Mouse (Mus musculus) CH12.LX (cell line): ENCODE measurements around the gene Trpc7. TPM values are rescaled to one million over a fixed set of nuclear protein-coding genes. Genes with fewer than 3 reads are reported as not detected.

Source experiments
- DNase-seq: peaks from one replicate; pipeline ENCODE4 v3.0.0-alpha.2; 2013; ENCODE audit errors: extremely low read depth
- H3K27ac ChIP-seq: 2 replicates; pipeline ENCODE4 v1.5.1; 2012; ENCODE audit warnings: low read depth, mild to moderate bottlenecking, control low read depth, moderate library complexity; ENCODE audit not compliant: insufficient read depth
- H3K27me3 ChIP-seq: replicated peaks from 2 replicates; pipeline ENCODE3; 2012; ENCODE audit warnings: inconsistent platforms
- H3K36me3 ChIP-seq, 2 experiments: replicated peaks in 1 of 2; 2 replicates each; pipeline versions ENCODE3 to v1.6.1; 2012; ENCODE audit warnings: inconsistent platforms in 1 of 2, low read length in 1 of 2, mild to moderate bottlenecking in 1 of 2, mixed read lengths in 1 of 2, moderate library complexity in 1 of 2; ENCODE audit not compliant: control insufficient read depth in 1 of 2, insufficient read depth in 1 of 2
- H3K4me1 ChIP-seq, 2 experiments: 2 replicates each; pipeline ENCODE4 v1.6.1; 2012; ENCODE audit warnings: inconsistent platforms in 1 of 2, moderate library complexity in 1 of 2; ENCODE audit not compliant: insufficient read depth in 2 of 2, control insufficient read depth in 1 of 2
- H3K4me2 ChIP-seq: 2 replicates; pipeline ENCODE4 v1.6.1; 2012; ENCODE audit warnings: low read depth, mild to moderate bottlenecking, control low read depth; ENCODE audit not compliant: poor library complexity, insufficient read depth, severe bottlenecking
- H3K4me3 ChIP-seq, 3 experiments: fragments of 150-350 bp in 1 of 3; sonication (generic) in 1 of 3; replicated peaks in 1 of 3; 2 replicates each; pipeline versions ENCODE3 to v1.5.1; 2011 to 2012; ENCODE audit warnings: low read depth in 2 of 3, low read length in 2 of 3, mild to moderate bottlenecking in 2 of 3, moderate library complexity in 2 of 3, control low read depth in 1 of 3, improper control_type of control experiment in 1 of 3, inconsistent platforms in 1 of 3, mixed read lengths in 1 of 3; ENCODE audit not compliant: poor library complexity in 1 of 3
- H3K79me2 ChIP-seq: replicated peaks from 2 replicates; pipeline ENCODE4 v1.6.1; 2012; ENCODE audit warnings: mild to moderate bottlenecking, moderate library complexity; ENCODE audit not compliant: control insufficient read depth, poor library complexity, insufficient read depth, severe bottlenecking; ENCODE audit errors: extremely low read depth
- H3K9ac ChIP-seq: 2 replicates; pipeline ENCODE4 v1.6.1; 2012; ENCODE audit warnings: low read depth, mild to moderate bottlenecking, control low read depth, moderate library complexity; ENCODE audit not compliant: insufficient read depth
- H3K9me3 ChIP-seq: replicated peaks from 2 replicates; pipeline ENCODE3; 2012; ENCODE audit warnings: low read length, inconsistent platforms, mixed read lengths
- CHD1 ChIP-seq: IDR thresholded peaks from 2 replicates; pipeline ENCODE4 v1.6.1; 2012; ENCODE audit warnings: low read depth, low read length, improper control_type of control experiment, inconsistent platforms
- CHD2 ChIP-seq: IDR thresholded peaks from 2 replicates; pipeline ENCODE4 v1.6.1; 2011; ENCODE audit warnings: low read length, improper control_type of control experiment
- CTCF ChIP-seq, 2 experiments: IDR thresholded peaks in 1 of 2; conservative IDR thresholded peaks in 1 of 2; 2 replicates each; pipeline ENCODE4 v1.5.1; 2011 to 2012; ENCODE audit warnings: low read depth in 2 of 2, low read length in 2 of 2, improper control_type of control experiment in 1 of 2, inconsistent platforms in 1 of 2, mild to moderate bottlenecking in 1 of 2, moderate library complexity in 1 of 2
- ELF1 ChIP-seq: IDR thresholded peaks from 2 replicates; pipeline ENCODE4 v1.6.1; 2014; ENCODE audit warnings: low read depth, mild to moderate bottlenecking, inconsistent platforms, low read length, improper control_type of control experiment
- ETS1 ChIP-seq: conservative IDR thresholded peaks from 2 replicates; pipeline ENCODE4 v1.6.1; 2012; ENCODE audit warnings: low read depth, mild to moderate bottlenecking, inconsistent platforms, low read length, improper control_type of control experiment, moderate library complexity
- HCFC1 ChIP-seq: IDR thresholded peaks from 2 replicates; pipeline ENCODE4 v1.6.1; 2012; ENCODE audit warnings: low read depth, mild to moderate bottlenecking, inconsistent platforms, low read length, improper control_type of control experiment
- JUND ChIP-seq: conservative IDR thresholded peaks from 2 replicates; pipeline ENCODE4 v1.6.1; 2011; ENCODE audit warnings: low read depth, low read length, improper control_type of control experiment
- KAT2A ChIP-seq: IDR thresholded peaks from 2 replicates; pipeline ENCODE4 v1.6.1; 2012; ENCODE audit warnings: low read length, improper control_type of control experiment, inconsistent platforms; ENCODE audit not compliant: insufficient replicate concordance
- MAX ChIP-seq: IDR thresholded peaks from 2 replicates; pipeline ENCODE4 v1.6.1; 2011; ENCODE audit warnings: low read length, improper control_type of control experiment
- PAX5 ChIP-seq: IDR thresholded peaks from 2 replicates; pipeline ENCODE4 v1.6.1; 2012; ENCODE audit warnings: low read length, inconsistent platforms, mixed read lengths
- RCOR1 ChIP-seq: conservative IDR thresholded peaks from 2 replicates; pipeline ENCODE4 v1.6.1; 2012; ENCODE audit warnings: low read depth, mild to moderate bottlenecking, inconsistent platforms, low read length, improper control_type of control experiment
- SIN3A ChIP-seq: IDR thresholded peaks from 2 replicates; pipeline ENCODE4 v1.6.1; 2012; ENCODE audit warnings: low read length, improper control_type of control experiment, inconsistent platforms
- SMC3 ChIP-seq: IDR thresholded peaks from 2 replicates; pipeline ENCODE4 v1.6.1; 2011; ENCODE audit warnings: low read depth, low read length, improper control_type of control experiment
- USF1 ChIP-seq: IDR thresholded peaks from 2 replicates; pipeline ENCODE4 v1.6.1; 2014; ENCODE audit warnings: low read depth, mild to moderate bottlenecking, inconsistent platforms, low read length, improper control_type of control experiment
- USF2 ChIP-seq: conservative IDR thresholded peaks from 2 replicates; pipeline ENCODE4 v1.6.1; 2011; ENCODE audit warnings: low read depth, low read length, improper control_type of control experiment
- ZKSCAN1 ChIP-seq: IDR thresholded peaks from 2 replicates; pipeline ENCODE4 v1.6.1; 2012; ENCODE audit warnings: low read depth, inconsistent platforms, low read length, improper control_type of control experiment, borderline replicate concordance
- dilution Hi-C: fragments of 300-500 bp; cut with MboI; formaldehyde crosslinking; loops from 2 replicates; pipeline ENCODE4 v1.14.3; 2020; ENCODE audit warnings: low sequenced_read_pairs; ENCODE audit not compliant: extremely low pct_unique_long_range_greater_than_20kb, extremely low pct_ligation_motif_present
- in situ Hi-C: fragments of 300-500 bp; cut with MboI; formaldehyde crosslinking; loops from 3 replicates; pipeline ENCODE4 v1.14.3; 2019; ENCODE audit warnings: low sequenced_read_pairs, low pct_ligation_motif_present, low pct_unique_long_range_greater_than_20kb, mixed read lengths
- polyA plus RNA-seq: library from polyadenylated mRNA; unstranded; fragments of >175 nt; gene quantifications from 2 replicates; pipeline ENCODE4 v1.2.1, GENCODE M21; 2012; ENCODE audit warnings: low read depth; ENCODE audit not compliant: insufficient read length
- total RNA-seq, 2 experiments: library from RNA; depleted of rRNA; stranded (reverse); fragments of 300-350 nt in 1 of 2; fragments of >200 nt in 1 of 2; gene quantifications; 2 replicates each; pipeline ENCODE4 v1.2.3; 2012 to 2014

Trpc7 gene
- total and polyA plus RNA-seq, 3 experiments, result not detected

GRCm38 (mm10) chr13:56782621-56783020, 113.2 kb downstream of the Trpc7 start:
- peaks cover 68% of the 10 kb centered on the region for H3K27me3 ChIP-seq
- H3K4me1 ChIP-seq, result no peaks in the 10 kb centered on the region
- H3K27ac ChIP-seq, result no peak overlapping the region
- no peak for DNase-seq
- H3K4me2 ChIP-seq, result no peak overlapping the region
- dilution Hi-C loops, result no loop called here
- in situ Hi-C loops, result no loop called here
- no peaks in the 10 kb centered on the region for H3K79me2 ChIP-seq
- H3K9me3 ChIP-seq, result peaks cover 8% of the 10 kb centered on the region
- TF ChIP-seq JUND (no peak), CTCF (conservative IDR thresholded peaks at IDR 0.05 in 1 of 2, IDR thresholded peaks at IDR 0.05 in 1 of 2; ENCODE audit: low read depth in 2 of 2, low read length in 2 of 2) (no peak), SMC3 (no peak), USF2 (no peak), PAX5 (no peak), KAT2A (no peak), ZKSCAN1 (no peak), ELF1 (no peak), ETS1 (no peak), MAX (no peak), CHD2 (no peak), HCFC1 (no peak)
- H3K9ac ChIP-seq, result no peak overlapping the region
- H3K4me3 ChIP-seq, result no peak overlapping the region
- no peaks in the 10 kb centered on the region for H3K36me3 ChIP-seq

- Histone ChIP-seq H3K36me3 (no peaks in the 10 kb centered on the region), H3K9me3 (peaks cover 8% of the 10 kb centered on the region), H3K27ac (no peak overlapping the region), H3K4me2 (no peak overlapping the region), H3K9ac (no peak overlapping the region), H3K79me2 (no peaks in the 10 kb centered on the region)
- dilution Hi-C loops, result no loop called here
- no peak for DNase-seq
- TF ChIP-seq USF1 (no peak), SIN3A (no peak), SMC3 (no peak), RCOR1 (no peak), CHD1 (no peak)
- TF ChIP-seq, all 38 proteins: peak for 0
- Histone ChIP-seq H3K27me3 (peaks cover 67% of the 10 kb centered on the region), H3K4me1 (no peaks in the 10 kb centered on the region), H3K4me3 (no peak overlapping the region)
- in situ Hi-C loops, result no loop called here
Measured at GRCm38 (mm10) chr13:56781697-56782096, 114.1 kb downstream of the Trpc7 start.
